Mouse (Mus musculus) liver, embryonic 16.5 days (tissue): ENCODE data around the gene Col26a1. TPM values are rescaled to one million over a fixed set of nuclear protein-coding genes. Genes with fewer than 3 reads are reported as not detected.

Experiments used
- ATAC-seq: fragments of 200-750 bp; cut with Nextera tagmentation; 2 replicates; pipeline ENCODE4 v1.8.0; 2017; ENCODE audit warnings: low read depth, mild to moderate bottlenecking, moderate number of reproducible peaks, moderate library complexity
- H3K27ac ChIP-seq: fragments of 300-500 bp; sonication (generic); 2 replicates; pipeline ENCODE4 v1.5.1; 2014; ENCODE audit warnings: mild to moderate bottlenecking, low read length
- H3K27me3 ChIP-seq: fragments of 300-500 bp; sonication (generic); 2 replicates; pipeline ENCODE4 v1.6.1; 2014; ENCODE audit warnings: low read depth, low read length, mixed read lengths; ENCODE audit not compliant: control insufficient read depth, insufficient read depth
- H3K36me3 ChIP-seq: fragments of 300-500 bp; sonication (generic); 2 replicates; pipeline ENCODE4 v1.6.1; 2014; ENCODE audit warnings: mild to moderate bottlenecking; ENCODE audit not compliant: control insufficient read depth, insufficient read depth
- H3K4me1 ChIP-seq: fragments of 300-500 bp; sonication (generic); 2 replicates; pipeline ENCODE4 v1.6.1; 2014; ENCODE audit warnings: low read depth, low read length, mixed read lengths; ENCODE audit not compliant: control insufficient read depth
- H3K4me2 ChIP-seq: fragments of 300-500 bp; sonication (generic); 2 replicates; pipeline ENCODE4 v1.6.1; 2014; ENCODE audit warnings: low read depth, low read length, mixed read lengths
- H3K4me3 ChIP-seq: fragments of 300-500 bp; sonication (generic); 2 replicates; pipeline ENCODE4 v1.5.1; 2014; ENCODE audit warnings: low read depth, mild to moderate bottlenecking, low read length
- H3K9ac ChIP-seq: fragments of 300-500 bp; sonication (generic); 2 replicates; pipeline ENCODE4 v1.6.1; 2014; ENCODE audit warnings: low read depth, low read length
- H3K9me3 ChIP-seq: fragments of 300-500 bp; sonication (generic); replicated peaks from 2 replicates; pipeline ENCODE4 v1.6.1; 2016; ENCODE audit warnings: low read length; ENCODE audit not compliant: control insufficient read depth
- WGBS: fragments of 180-500 bp; shearing (Covaris S2); extraction: QIAGEN DNeasy Blood & Tissue Kit; methylation state at CpG from one replicate; pipeline ENCODE4 v1.1.7; 2014; ENCODE audit not compliant: insufficient replicate concordance; 5-methylcytosine and 5-hydroxymethylcytosine counted together
- polyA plus RNA-seq: library from polyadenylated mRNA; unstranded; fragments of >200 nt; fragmentation: Nextera tagmentation; extraction: Ambion mirVana; gene quantifications from 2 replicates; pipeline ENCODE4 v1.2.1, GENCODE M21; 2015

Col26a1 gene
- polyA plus RNA-seq, 1 experiment from 2014 or later = 0.42 TPM

DNA sequence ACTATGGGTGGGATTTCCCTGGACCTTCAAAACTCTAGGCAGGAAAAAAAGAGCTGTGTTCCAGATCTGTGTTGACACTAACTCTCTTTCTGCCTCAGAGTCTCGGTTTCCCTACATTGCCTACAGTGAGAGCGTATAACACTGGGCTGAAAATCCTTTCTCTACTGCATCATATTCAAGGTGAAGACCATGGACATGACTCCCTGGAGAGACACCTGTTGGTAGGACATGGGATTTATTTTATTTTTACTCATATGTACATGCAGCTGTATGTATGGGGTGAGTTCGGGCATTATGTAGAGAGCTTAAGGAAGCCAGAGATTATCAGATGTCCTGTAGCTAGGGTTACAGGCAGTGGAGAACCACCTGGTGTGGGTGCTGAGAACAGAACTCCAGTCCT lies 50.0 kb downstream of the Col26a1 start:
- no peak overlapping the region for H3K27ac ChIP-seq
- WGBS = 67% methylated on average over 3 of the region's 3 CpGs
- H3K9ac ChIP-seq = no peak overlapping the region
- H3K9me3 ChIP-seq = no peaks in the 10 kb centered on the region
- no peaks in the 10 kb centered on the region for H3K4me1 ChIP-seq
- H3K36me3 ChIP-seq = no peaks in the 10 kb centered on the region
- H3K4me3 ChIP-seq = no peak overlapping the region
- H3K27me3 ChIP-seq = no peaks in the 10 kb centered on the region
- no peak overlapping the region for H3K4me2 ChIP-seq
- ATAC-seq = no peak

DNA sequence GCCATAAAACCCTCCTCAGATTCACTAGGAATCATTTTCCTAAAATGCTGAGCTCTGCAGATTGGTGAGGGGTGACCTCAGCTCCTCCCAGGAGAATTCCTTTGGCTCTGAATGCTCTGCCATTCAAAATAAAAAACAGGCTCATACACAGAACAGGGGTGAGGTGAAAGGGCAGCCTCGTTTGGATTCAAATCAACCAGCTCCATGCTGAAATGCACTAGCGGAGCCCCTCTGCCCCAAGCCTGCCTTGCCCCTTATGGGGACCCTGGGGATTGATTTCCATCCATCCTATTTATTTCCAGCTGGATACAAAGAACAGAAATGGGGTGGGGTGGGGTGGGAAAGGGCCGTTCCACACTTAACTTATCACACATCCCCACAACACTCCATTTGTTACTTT lies 52.9 kb downstream of the Col26a1 start:
- WGBS = 59% methylated on average over 3 of the region's 3 CpGs
- H3K4me3 ChIP-seq = no peak overlapping the region
- no peak overlapping the region for H3K4me2 ChIP-seq

DNA sequence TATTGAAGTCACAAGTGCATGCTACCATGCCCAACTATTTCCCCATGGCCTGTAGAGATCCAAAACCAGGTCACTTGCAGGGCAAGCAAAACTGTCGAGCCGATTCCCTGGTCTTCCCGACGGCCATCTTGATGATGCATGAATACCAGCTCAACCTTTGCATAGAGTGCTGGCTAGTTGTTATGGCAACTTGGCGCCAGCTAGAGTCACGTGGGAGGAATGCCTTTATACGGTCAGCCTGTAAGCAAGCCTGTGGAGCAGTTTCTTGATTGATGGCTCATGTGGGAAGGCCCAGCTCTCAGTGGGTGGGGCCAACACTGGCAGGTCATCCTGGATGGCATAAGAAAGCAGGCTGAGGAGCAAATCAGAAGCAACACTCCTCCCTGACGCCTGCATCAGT lies 61.0 kb downstream of the Col26a1 start:
- 66% methylated on average over 8 of the region's 8 CpGs for WGBS
- H3K9me3 ChIP-seq = 0 out of 2 replicates have a peak, but pooled peaks cover 2% of the 10 kb centered on the region
- ATAC-seq = no peak

More for the DNA sequence above, 52.9 kb downstream of the Col26a1 start:
- H3K4me1 ChIP-seq = no peaks in the 10 kb centered on the region
- H3K27ac ChIP-seq = no peak overlapping the region
- no peaks in the 10 kb centered on the region for H3K9me3 ChIP-seq
- no peak overlapping the region for H3K9ac ChIP-seq
- ATAC-seq = no peak
- H3K36me3 ChIP-seq = no peaks in the 10 kb centered on the region
- H3K27me3 ChIP-seq = no peaks in the 10 kb centered on the region

DNA sequence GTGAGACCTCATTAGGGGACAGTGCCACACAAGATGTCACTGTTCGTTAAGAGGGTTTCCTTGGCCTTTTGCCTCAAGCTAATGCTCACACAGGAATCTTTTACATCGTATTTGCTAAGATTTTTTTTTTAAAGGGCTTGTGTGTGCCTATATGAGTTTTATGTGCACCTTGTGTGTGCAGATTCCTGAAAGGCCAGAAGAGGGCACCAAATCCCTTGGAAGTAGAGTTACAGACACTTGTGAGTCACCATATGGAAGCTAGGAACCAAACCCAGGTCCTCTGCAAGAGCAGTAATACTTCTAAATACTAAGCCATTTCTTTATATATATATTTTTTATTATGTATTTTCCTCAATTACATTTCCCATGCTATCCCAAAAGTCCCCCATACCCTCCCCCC lies 62.1 kb downstream of the Col26a1 start:
- no peaks in the 10 kb centered on the region for H3K27me3 ChIP-seq
- no peak for ATAC-seq
- H3K9ac ChIP-seq = no peak overlapping the region
- H3K4me3 ChIP-seq = no peak overlapping the region
- H3K9me3 ChIP-seq = 0 out of 2 replicates have a peak, but pooled peaks cover 2% of the 10 kb centered on the region
- no peak overlapping the region for H3K27ac ChIP-seq
- WGBS = 75% methylated on average over 2 of the region's 2 CpGs
- H3K4me1 ChIP-seq = no peaks in the 10 kb centered on the region
- H3K4me2 ChIP-seq = no peak overlapping the region
- H3K36me3 ChIP-seq = no peaks in the 10 kb centered on the region

More for the DNA sequence above, 61.0 kb downstream of the Col26a1 start:
- Histone ChIP-seq H3K4me3 (no peak overlapping the region), H3K4me2 (no peak overlapping the region), H3K4me1 (no peaks in the 10 kb centered on the region), H3K9ac (no peak overlapping the region), H3K27ac (no peak overlapping the region), H3K36me3 (no peaks in the 10 kb centered on the region), H3K27me3 (no peaks in the 10 kb centered on the region)

DNA sequence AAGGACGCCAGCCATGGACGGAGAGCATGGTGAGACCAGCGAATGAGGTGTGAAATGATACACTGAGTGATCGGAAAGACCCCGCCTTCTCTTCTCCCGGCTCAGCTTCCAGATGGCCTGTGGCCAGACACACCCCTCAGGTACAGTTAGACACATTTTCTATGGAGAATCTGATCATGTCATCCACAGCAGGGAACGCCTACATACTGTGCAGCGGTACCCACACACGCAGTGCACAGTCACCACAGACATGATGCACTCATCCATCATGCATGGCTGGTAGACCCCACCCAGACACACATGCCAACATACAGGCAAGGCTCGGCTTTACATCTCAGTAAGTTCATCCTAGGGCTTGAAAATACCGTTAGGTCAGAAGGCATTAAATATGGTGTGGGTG lies 63.3 kb downstream of the Col26a1 start:
- Histone ChIP-seq H3K27ac (no peak overlapping the region), H3K9ac (no peak overlapping the region), H3K36me3 (no peaks in the 10 kb centered on the region), H3K4me3 (no peak overlapping the region), H3K4me1 (no peaks in the 10 kb centered on the region), H3K4me2 (no peak overlapping the region), H3K27me3 (no peaks in the 10 kb centered on the region), H3K9me3 (0 out of 2 replicates have a peak, but pooled peaks cover 2% of the 10 kb centered on the region)
- no peak for ATAC-seq
- 64% methylated on average over 11 of the region's 11 CpGs for WGBS

DNA sequence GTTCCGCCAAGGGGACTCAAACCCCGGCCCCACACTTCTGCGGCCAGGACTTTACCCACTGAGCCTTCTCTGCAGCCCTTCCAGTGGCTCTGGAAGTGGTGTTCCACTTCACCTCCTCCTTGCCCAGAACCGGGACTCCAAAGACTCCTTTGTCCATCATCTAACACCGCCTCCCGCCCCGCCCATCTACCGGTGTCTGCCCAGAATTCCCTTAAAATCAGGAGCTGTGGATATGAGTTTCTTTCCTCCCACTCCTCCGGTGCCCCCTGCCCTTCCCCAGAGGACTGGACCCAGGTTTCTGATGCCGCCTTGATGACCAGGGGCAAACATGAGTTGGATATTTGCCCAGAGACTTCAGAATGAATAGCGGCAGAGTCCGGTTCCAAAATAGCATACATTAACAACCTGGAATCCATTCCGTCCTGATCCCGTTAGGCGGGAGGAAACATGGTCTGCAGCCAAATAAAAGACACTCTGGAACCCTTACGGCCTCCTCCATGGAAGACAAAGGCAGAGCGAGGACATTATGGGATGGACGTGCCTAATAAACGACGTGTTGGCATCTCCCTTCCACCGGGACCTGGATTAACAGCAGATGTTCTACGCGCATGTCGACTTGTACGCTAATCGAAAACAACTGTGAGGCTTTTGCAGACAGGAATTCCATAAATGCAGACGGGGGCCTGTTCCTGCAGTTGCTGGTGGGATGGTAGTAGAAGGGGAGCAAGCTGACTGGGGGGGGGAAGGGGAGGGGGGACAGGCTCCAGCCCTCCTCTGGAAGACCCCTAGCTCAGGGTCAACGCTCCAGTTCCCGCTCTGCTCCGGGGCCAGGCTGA lies 72.3 kb downstream of the Col26a1 start:
- H3K4me3 ChIP-seq = no peak overlapping the region
- 69% methylated on average over 30 of the region's 30 CpGs for WGBS
- no peaks in the 10 kb centered on the region for H3K4me1 ChIP-seq
- no peak for ATAC-seq
- no peaks in the 10 kb centered on the region for H3K9me3 ChIP-seq
- no peaks in the 10 kb centered on the region for H3K36me3 ChIP-seq
- H3K27ac ChIP-seq = no peak overlapping the region
- H3K4me2 ChIP-seq = no peak overlapping the region
- no peaks in the 10 kb centered on the region for H3K27me3 ChIP-seq
- no peak overlapping the region for H3K9ac ChIP-seq

DNA sequence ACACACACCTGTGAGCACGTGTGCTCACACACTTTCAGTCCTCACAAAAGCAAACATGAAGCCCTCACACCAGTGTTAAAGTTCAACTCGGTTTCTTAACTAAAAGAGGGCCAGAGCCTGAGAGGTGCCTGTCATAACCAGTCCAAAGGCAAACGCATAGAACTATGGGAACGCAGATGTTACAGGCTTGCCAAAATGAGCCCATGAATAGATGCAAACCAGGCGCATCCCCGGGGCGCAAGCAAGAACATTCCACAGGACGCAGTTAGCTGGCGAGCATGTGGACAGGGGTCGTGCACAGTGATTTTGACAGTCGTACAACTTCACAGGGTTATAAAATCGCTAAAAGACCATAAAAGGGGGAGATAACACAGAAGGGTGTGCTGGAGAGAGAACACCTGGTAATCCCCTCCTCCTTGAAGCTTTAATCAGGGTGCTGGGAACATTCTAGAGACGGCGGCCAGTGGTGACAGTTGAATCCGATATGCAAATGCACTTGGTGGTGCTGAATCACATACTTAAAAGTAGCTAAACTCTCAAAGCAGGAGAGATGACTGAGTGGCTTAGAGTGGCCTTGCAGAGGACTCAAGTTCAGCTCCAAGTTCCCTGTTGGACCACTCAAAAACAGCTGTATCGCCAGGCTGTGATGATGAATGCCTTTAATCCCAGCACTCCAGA lies 76.5 kb downstream of the Col26a1 start:
- no peak overlapping the region for H3K4me2 ChIP-seq
- H3K9me3 ChIP-seq = no peaks in the 10 kb centered on the region
- H3K9ac ChIP-seq = no peak overlapping the region
- H3K4me3 ChIP-seq = no peak overlapping the region
- H3K27me3 ChIP-seq = no peaks in the 10 kb centered on the region
- H3K4me1 ChIP-seq = no peaks in the 10 kb centered on the region
- H3K27ac ChIP-seq = no peak overlapping the region
- peak; percentile 64; the same call in 1 of the 2 replicates for ATAC-seq
- H3K36me3 ChIP-seq = no peaks in the 10 kb centered on the region
- 55% methylated on average over 16 of the region's 16 CpGs for WGBS

DNA sequence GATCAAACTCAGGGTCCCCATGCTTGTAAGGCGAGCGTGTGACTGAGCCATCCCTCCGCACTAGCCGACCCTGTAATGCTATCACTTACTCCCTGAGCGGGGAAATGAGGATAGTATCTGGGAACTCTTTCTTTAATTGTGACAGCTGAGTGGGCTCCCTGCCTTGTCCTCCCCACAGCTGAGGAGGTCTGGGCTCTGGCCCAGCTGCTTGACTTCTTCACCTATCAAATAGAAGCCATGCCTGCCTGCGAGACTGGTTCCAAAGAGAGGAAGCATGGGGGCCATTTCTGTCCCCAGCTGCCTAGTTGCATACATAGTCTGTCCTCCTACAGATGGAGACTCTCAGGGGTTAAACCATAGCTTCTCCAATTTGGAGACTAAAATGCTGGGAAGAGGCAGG lies 78.0 kb downstream of the Col26a1 start:
- WGBS = 70% methylated on average over 6 of the region's 6 CpGs
- Histone ChIP-seq H3K27ac (no peak overlapping the region), H3K9me3 (no peaks in the 10 kb centered on the region), H3K27me3 (no peaks in the 10 kb centered on the region), H3K36me3 (no peaks in the 10 kb centered on the region), H3K4me2 (no peak overlapping the region), H3K9ac (no peak overlapping the region), H3K4me3 (no peak overlapping the region), H3K4me1 (no peaks in the 10 kb centered on the region)
- ATAC-seq = no peak

DNA sequence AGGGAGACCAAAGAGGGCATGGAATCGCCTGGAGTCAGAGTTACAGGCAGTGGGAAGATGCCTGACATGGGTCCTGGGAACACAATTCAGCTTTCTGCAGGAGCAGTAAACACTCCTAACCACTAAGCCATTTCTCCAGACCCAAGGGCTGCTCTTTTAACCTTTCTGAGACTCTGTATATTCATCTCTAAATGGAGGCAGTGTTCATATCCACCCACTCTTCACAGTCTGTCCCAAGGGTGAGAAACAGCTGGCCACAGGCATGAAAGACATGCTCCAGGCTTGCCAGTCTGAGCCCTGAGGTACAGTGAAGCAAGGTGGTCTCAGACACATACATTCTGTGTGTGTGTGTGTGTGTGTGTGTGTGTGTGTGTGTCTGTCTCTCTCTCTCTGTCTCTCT lies 78.8 kb downstream of the Col26a1 start:
- Histone ChIP-seq H3K27ac (no peak overlapping the region), H3K9me3 (no peaks in the 10 kb centered on the region), H3K27me3 (no peaks in the 10 kb centered on the region), H3K4me3 (no peak overlapping the region), H3K9ac (no peak overlapping the region), H3K36me3 (no peaks in the 10 kb centered on the region), H3K4me1 (no peaks in the 10 kb centered on the region), H3K4me2 (no peak overlapping the region)
- 30% methylated on average over 1 of the region's 1 CpGs for WGBS
- no peak for ATAC-seq
